Mouse (Mus musculus) stomach, postnatal 0 days (tissue): ENCODE measurements at regions not wholly inside any gene's neighbourhood (a gene's known extent, or its start where the extent isn't known, plus 50 kb on each side); places are given as distances from the start of the nearest gene placed in this dataset.

Experiments used
- CTCF ChIP-seq: IDR thresholded peaks from 2 replicates; pipeline ENCODE4 v1.5.1; 2016; ENCODE audit warnings: antibody characterized with exemption, low read depth, mild to moderate bottlenecking, moderate library complexity
- EP300 ChIP-seq: optimal IDR thresholded peaks from 2 replicates; pipeline ENCODE3; 2016; ENCODE audit warnings: antibody characterized with exemption

DNA sequence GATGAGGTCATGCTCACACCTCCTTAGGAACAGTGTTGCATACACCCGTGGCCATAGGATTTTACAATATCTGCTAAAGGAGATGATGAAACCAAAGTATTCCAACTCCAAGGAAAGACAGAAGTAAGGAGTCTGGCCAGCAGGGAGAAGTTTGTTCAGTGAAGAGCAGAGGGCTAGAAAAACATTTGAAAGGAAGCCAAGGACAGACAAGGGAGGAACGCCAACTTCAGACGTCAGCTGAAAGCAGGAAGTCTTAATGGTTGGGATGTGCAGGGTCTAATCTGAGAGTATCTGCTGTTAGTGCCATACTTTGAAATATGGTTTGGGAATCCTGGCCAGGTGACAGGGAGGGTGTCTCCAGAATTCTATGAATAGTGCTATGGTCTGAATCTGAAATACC is 98.5 kb upstream of the Irf2bp2 start:
- TF ChIP-seq CTCF (peak; percentile 43), EP300 (no peak)
